Mouse (Mus musculus) ES-Bruce4 (cell line): ENCODE measurements around the gene Igf1. TPM values are rescaled to one million over a fixed set of nuclear protein-coding genes. Genes with fewer than 3 reads are reported as not detected.

Experiments used
- H3K27ac ChIP-seq: 2 replicates; pipeline ENCODE4 v1.5.1; 2012; ENCODE audit warnings: low read length, inconsistent platforms; ENCODE audit not compliant: insufficient read depth
- H3K27me3 ChIP-seq: 2 replicates; pipeline ENCODE4 v1.6.1; 2012; ENCODE audit warnings: mild to moderate bottlenecking, low read length, inconsistent platforms; ENCODE audit not compliant: control insufficient read depth, poor library complexity, insufficient read depth, severe bottlenecking
- H3K36me3 ChIP-seq: 2 replicates; pipeline ENCODE4 v1.6.1; 2012; ENCODE audit warnings: inconsistent platforms, mild to moderate bottlenecking, low read length, moderate library complexity; ENCODE audit not compliant: control insufficient read depth, poor library complexity, insufficient read depth, severe bottlenecking
- H3K4me1 ChIP-seq: one replicate; pipeline ENCODE4 v1.8.1; 2011; ENCODE audit warnings: low read length; ENCODE audit not compliant: control insufficient read depth, insufficient read depth
- H3K4me3 ChIP-seq: 2 replicates; pipeline ENCODE4 v1.5.1; 2011; ENCODE audit warnings: low read depth, mild to moderate bottlenecking, low read length
- H3K9ac ChIP-seq: 2 replicates; pipeline ENCODE4 v1.6.1; 2012; ENCODE audit warnings: low read depth, mild to moderate bottlenecking, inconsistent platforms; ENCODE audit not compliant: poor library complexity, severe bottlenecking
- H3K9me3 ChIP-seq: replicated peaks from 2 replicates; pipeline ENCODE4 v1.6.1; 2012; ENCODE audit warnings: mild to moderate bottlenecking, low read length, inconsistent platforms; ENCODE audit not compliant: control insufficient read depth, poor library complexity, insufficient read depth, severe bottlenecking
- CTCF ChIP-seq: IDR thresholded peaks from one replicate; pipeline ENCODE4 v1.8.1; 2011; ENCODE audit warnings: low read depth, low read length
- EP300 ChIP-seq: IDR thresholded peaks from 2 replicates; pipeline ENCODE4 v1.6.1; 2011; ENCODE audit warnings: low read depth, low read length; ENCODE audit not compliant: insufficient read depth
- POLR2A ChIP-seq: IDR thresholded peaks from one replicate; pipeline ENCODE4 v1.8.1; 2011; ENCODE audit warnings: low read length; ENCODE audit not compliant: insufficient read depth
- polyA plus RNA-seq: library from polyadenylated mRNA; stranded (reverse); fragments of >200 nt; gene quantifications from 2 replicates; pipeline ENCODE4 v1.2.4, GENCODE M21; 2011; ENCODE audit warnings: low read depth; ENCODE audit not compliant: missing spikeins, insufficient read depth, insufficient read length

The Igf1 gene
- polyA plus RNA-seq, 1 experiment = 0.58 TPM

- H3K27ac ChIP-seq = no peak overlapping the region
- TF ChIP-seq CTCF (no peak), POLR2A (no peak), EP300 (no peak)
- H3K4me1 ChIP-seq = no peaks in the 10 kb centered on the region
- no peak overlapping the region for H3K9ac ChIP-seq
- no peaks in the 10 kb centered on the region for H3K9me3 ChIP-seq
- no peaks in the 10 kb centered on the region for H3K36me3 ChIP-seq
- H3K4me3 ChIP-seq = no peak overlapping the region
- no peaks in the 10 kb centered on the region for H3K27me3 ChIP-seq
These were observed 47.0 kb downstream of the Igf1 start for GRCm38 (mm10) chr10:87905087-87905486.

DNA sequence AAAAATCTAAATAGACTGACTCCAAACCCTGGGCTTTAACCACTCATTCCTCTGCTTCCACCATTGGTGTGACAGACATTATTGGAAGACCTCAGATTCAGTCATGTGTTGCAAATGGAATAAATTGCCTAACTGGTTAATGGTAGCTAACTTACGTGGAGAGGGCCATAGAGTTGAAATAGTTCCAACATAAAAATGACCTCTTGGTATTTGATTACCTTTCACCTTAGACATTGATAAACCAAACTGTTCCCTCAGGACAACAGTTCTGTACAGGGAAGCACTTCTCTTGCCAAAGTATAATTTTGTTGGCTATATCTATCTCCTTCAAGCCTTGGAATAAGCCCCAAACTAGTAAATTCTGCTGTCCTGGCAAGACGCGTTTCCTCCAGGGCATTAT is 48.1 kb downstream of the Igf1 start:
- Histone ChIP-seq H3K36me3 (no peaks in the 10 kb centered on the region), H3K9me3 (no peaks in the 10 kb centered on the region), H3K4me3 (no peak overlapping the region), H3K27ac (no peak overlapping the region), H3K27me3 (no peaks in the 10 kb centered on the region), H3K9ac (no peak overlapping the region), H3K4me1 (no peaks in the 10 kb centered on the region)
- TF ChIP-seq EP300 = no peak
- TF ChIP-seq CTCF = no peak
- TF ChIP-seq POLR2A = no peak

DNA sequence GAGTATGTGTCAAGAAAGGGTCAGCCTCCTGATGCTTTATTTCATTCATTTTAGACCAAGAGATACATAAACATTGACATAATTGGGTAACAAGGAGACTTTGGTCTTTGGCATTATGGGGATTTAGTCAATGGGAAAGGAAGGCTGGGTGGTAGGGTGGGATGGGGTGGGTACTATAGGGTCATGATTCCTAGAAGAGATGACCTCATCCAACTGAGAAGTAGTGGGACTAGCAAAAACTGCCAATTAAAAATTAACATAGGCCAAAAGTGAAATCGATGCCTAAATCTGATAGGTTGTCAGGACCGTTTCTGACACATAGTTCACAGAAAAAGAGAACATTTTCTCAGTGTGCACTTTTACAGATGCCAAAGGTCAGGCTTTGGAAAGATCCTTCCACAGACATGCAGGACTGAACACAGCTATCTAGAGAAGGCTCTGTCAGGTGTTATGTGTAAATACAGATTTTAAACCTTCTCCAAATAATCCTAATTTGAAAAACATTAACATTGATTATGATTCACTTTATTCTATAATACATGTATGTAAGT is 48.8 kb downstream of the Igf1 start:
- TF ChIP-seq CTCF = no peak
- no peak for TF ChIP-seq EP300
- TF ChIP-seq POLR2A = no peak
- Histone ChIP-seq H3K36me3 (no peaks in the 10 kb centered on the region), H3K4me3 (no peak overlapping the region), H3K9me3 (no peaks in the 10 kb centered on the region), H3K4me1 (no peaks in the 10 kb centered on the region), H3K27me3 (no peaks in the 10 kb centered on the region), H3K9ac (no peak overlapping the region), H3K27ac (no peak overlapping the region)

DNA sequence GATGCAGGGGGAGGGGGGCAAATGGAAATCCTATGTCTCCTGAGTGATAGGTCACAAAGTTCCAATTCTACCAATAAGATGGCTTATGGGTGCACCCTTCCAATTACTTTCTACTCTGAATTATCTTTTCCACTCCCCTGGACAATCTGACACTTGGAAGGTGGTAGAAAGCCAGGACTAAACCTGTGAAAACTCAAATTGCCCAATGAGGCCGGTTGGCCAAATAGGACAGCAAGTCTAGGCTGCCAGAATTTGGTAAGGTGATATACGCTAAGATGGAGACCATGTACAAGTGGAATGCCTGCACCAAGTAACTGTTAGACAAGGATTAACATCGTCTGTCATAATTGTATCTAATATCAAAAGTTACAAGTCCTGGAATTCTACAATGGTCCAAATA is 55.8 kb downstream of the Igf1 start:
- Histone ChIP-seq H3K9ac (no peak overlapping the region), H3K36me3 (no peaks in the 10 kb centered on the region), H3K27me3 (no peaks in the 10 kb centered on the region), H3K4me3 (no peak overlapping the region), H3K4me1 (no peaks in the 10 kb centered on the region), H3K27ac (no peak overlapping the region), H3K9me3 (no peaks in the 10 kb centered on the region)
- TF ChIP-seq CTCF (no peak), POLR2A (no peak), EP300 (no peak)

- Histone ChIP-seq H3K27me3 (no peaks in the 10 kb centered on the region), H3K36me3 (no peaks in the 10 kb centered on the region), H3K9me3 (no peaks in the 10 kb centered on the region), H3K9ac (no peak overlapping the region), H3K27ac (no peak overlapping the region), H3K4me1 (no peaks in the 10 kb centered on the region), H3K4me3 (no peak overlapping the region)
- TF ChIP-seq EP300 = no peak
- no peak for TF ChIP-seq POLR2A
- no peak for TF ChIP-seq CTCF
These were observed 56.9 kb downstream of the Igf1 start for GRCm38 (mm10) chr10:87914932-87915331.

DNA sequence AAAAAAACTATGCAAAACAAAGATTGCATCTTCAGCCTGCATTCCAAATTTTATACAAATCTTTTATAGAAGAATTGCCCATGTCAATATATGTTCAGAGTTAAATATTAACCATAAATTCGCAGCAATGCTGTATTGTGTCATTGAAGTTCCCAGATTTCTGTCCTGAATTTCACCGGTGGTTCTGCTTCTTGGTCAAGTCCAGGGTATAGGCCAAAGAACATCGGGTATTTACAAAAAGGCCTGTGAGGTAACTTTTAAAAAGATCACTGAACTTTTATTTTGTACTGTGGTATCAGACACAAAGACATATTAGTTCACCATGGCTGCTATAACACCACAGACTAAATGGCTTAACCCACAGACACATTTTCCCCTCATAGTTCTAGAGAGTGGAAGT is 57.7 kb downstream of the Igf1 start:
- Histone ChIP-seq H3K4me3 (no peak overlapping the region), H3K9ac (no peak overlapping the region), H3K27me3 (no peaks in the 10 kb centered on the region), H3K4me1 (no peaks in the 10 kb centered on the region), H3K27ac (no peak overlapping the region), H3K36me3 (no peaks in the 10 kb centered on the region), H3K9me3 (no peaks in the 10 kb centered on the region)
- TF ChIP-seq POLR2A (no peak), CTCF (no peak), EP300 (no peak)
